Mouse (Mus musculus): Measurements from ENCODE around the gene Itgav.

Itgav gene
- long read RNA-seq, experiment 1, partial matches to known transcripts: 4 of 10 reads
- long read RNA-seq, experiment 1, other reads (novel, unspliced or antisense): 6 of 10 reads
- long read RNA-seq, experiment 2, partial matches to known transcripts: 5 of 15 reads
- long read RNA-seq, experiment 2, other reads (novel, unspliced or antisense): 10 of 15 reads

- intact Hi-C loops (cut with DNase I): loop anchor here (1.0 to 5.0 kb wide), 2 partner anchors 10 to 48 kb away; no protein-coding TSS in a partner anchor
Observed at GRCm38 (mm10) chr2:83723921-83724826, at the start of gene Itgav. Gene Itgav (plus strand): TSS chr2:83724397.

DNA sequence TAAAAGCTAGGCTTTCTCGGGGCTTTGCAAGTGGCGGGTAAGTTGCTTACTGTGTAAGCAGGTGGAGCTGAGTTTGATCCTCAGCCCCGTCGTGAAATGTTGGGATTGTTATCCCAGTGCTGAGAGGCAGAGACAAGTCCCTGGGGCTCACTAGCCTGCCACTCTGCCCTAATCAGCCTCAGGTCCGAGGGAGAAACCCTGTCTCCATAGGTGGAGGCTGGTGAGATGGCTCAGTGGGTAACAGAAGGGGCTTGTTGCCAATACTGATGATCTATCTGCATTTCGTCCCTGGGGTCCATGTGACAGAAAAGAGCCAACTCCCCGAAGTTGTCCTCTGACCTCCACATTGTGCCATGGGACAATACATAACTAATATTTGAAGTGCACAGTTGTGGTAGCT, 49.8 kb upstream of the Itgav start:
- intact Hi-C loops (cut with DNase I): no loop called here

GRCm38 (mm10) chr2:83674896-83675295, 49.3 kb upstream of the Itgav start:
- intact Hi-C loops (cut with DNase I): no loop called here

- intact Hi-C loops (cut with DNase I): no loop called here
Observed at GRCm38 (mm10) chr2:83675681-83676080, 48.5 kb upstream of the Itgav start.

GRCm38 (mm10) chr2:83676226-83676870, 47.8 kb upstream of the Itgav start:
- intact Hi-C loops (cut with DNase I): no loop called here

GRCm38 (mm10) chr2:83681332-83681731, 42.9 kb upstream of the Itgav start:
- intact Hi-C loops (cut with DNase I): no loop called here

GRCm38 (mm10) chr2:83681785-83682184, 42.4 kb upstream of the Itgav start:
- intact Hi-C loops (cut with DNase I): no loop called here

- intact Hi-C loops (cut with DNase I): no loop called here
Observed at GRCm38 (mm10) chr2:83682282-83682681, 41.9 kb upstream of the Itgav start.

DNA sequence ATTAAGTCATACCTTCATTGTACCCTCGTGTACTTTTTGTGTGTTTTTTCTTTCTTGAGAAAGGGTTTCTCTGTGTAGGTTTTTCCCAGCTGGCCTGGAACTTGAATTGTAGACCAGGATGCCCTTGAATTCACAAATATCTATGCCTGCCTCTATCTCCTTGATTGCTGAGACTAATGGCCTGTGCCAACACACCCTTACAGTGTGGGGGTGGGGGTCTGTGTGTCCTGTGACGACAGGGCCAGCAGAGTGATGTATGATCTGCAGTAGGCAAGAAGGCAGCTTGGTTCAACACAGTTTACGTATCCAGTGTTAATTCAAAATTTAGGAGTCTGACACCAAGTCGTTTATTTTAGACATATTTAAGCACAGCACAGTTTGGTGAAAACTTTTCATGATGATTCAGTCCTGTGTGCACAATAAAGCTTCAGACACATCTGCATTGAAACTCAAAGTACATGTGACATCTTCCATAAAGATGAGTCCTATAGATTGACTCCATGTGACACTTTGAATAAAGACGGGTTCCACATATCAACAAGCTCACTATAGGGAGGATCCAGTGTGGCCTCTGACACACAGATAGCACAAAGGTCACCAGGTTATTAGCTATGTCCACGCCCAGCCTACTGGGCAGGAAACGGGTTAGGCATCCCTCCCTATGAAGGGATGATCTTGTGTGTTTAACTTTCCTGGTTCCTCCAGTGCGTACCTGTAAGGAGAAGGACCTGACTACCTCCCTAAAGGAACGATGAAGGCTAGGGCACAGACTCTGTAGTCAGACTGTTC, 40.3 kb upstream of the Itgav start:
- intact Hi-C loops (cut with DNase I): no loop called here

GRCm38 (mm10) chr2:83684691-83685090, 39.5 kb upstream of the Itgav start:
- intact Hi-C loops (cut with DNase I): no loop called here

GRCm38 (mm10) chr2:83690372-83690771, 33.8 kb upstream of the Itgav start:
- intact Hi-C loops (cut with DNase I): no loop called here

DNA sequence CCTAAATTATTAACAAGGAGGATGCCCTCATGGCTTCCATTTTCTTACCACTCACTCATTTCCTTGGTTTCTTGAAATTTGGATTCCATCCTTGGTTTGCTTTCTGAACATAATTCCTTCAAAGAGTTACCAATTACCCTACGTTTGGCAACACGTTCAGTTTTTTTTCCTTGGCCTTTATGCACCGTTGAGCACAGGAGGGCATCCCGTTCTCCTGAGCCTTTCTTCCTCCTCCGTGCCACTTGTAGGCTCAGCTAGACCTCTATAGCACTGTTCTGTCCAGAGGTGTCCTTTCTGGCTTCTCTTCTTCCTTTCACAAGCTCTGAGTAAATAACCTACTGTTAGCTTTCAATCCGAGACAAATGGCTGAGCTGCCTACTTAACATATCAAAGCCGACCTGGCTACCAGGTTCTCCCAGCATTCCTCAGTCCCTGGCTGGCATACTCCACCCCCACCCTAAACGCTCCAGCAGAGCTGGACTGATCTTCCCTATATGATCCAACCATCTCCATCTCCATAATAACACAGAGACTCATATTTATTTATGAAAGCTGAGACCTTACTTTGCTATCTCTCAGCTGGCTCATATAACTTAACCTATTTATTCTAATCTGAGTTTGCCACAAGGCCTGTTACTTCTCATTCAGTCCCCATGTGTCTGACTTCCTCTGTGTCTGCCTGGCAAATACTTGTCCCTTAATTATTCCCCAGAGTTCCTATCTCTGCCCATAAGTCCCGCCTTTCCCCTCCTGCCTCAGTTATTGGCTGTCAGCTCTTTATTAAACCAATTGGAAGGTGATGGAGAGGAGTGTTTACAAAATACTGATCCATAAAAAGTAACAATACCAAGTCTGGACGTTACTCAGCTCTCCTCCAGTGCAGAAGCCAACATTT, 31.3 kb upstream of the Itgav start:
- intact Hi-C loops (cut with DNase I): no loop called here

DNA sequence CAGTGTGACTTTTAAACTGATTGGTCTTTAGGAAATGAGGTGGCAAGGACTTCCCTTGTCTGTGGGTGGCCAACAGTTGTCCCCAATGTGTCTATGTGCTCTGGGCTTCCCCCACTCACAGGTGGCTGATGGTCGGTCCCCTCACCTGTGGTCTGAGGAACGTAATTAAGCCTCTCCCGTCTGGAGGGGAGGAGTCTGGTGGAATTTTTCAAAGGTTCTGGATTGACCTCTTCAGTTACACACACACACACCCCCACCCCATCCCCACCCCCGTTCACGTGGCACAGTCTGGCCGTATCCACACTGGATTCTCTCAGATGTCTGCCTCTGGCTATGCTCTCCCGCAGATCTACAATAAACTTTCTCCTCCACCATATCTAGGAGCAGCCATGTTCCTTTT, 30.1 kb upstream of the Itgav start:
- intact Hi-C loops (cut with DNase I): no loop called here

GRCm38 (mm10) chr2:83695345-83696247, 28.6 kb upstream of the Itgav start:
- intact Hi-C loops (cut with DNase I): no loop called here

GRCm38 (mm10) chr2:83698484-83698883, 25.7 kb upstream of the Itgav start:
- intact Hi-C loops (cut with DNase I): no loop called here

- intact Hi-C loops (cut with DNase I): no loop called here
Observed at GRCm38 (mm10) chr2:83699324-83699723, 24.9 kb upstream of the Itgav start.

- intact Hi-C loops (cut with DNase I): no loop called here
Observed at GRCm38 (mm10) chr2:83700667-83701066, 23.5 kb upstream of the Itgav start.

DNA sequence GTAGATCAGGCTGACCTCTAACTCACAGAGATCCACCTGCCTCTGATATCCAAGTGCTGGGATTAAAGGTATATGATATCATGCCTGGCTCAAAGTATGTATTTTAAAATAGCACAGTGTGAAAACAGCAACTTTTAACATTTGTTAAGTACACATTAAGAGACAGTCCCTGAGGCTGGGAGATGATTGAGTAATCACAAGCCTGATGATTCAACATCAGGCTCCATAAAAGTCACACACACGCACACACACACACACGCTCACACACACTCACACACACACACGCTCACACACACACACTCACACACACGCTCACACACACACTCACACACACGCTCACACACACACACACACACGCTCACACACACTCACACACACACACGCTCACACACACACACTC, 21.8 kb upstream of the Itgav start:
- intact Hi-C loops (cut with DNase I): no loop called here

- intact Hi-C loops (cut with DNase I): no loop called here
Observed at GRCm38 (mm10) chr2:83705580-83706158, 18.5 kb upstream of the Itgav start.

Measured in adrenal gland (tissue).